Mouse (Mus musculus) splenic B cell, adult 2 months (primary cell): ENCODE measurements around the gene Rsf1.
A peak's percentile ranks its signal among the peaks of the same experiment; 100 is the strongest.

Experiments
- DNase-seq: peaks from one replicate; pipeline ENCODE4 v3.0.0-alpha.2; 2011; ENCODE audit warnings: low read depth, low spot score
- H3K27me3 ChIP-seq: 2 replicates; pipeline ENCODE4 v1.6.1; 2012; ENCODE audit warnings: mild to moderate bottlenecking, low read length, moderate library complexity, mixed read lengths; ENCODE audit not compliant: control insufficient read depth, poor library complexity, insufficient read depth, severe bottlenecking
- H3K36me3 ChIP-seq: 2 replicates; pipeline ENCODE4 v1.6.1; 2012; ENCODE audit warnings: mild to moderate bottlenecking, low read length, moderate library complexity, mixed read lengths; ENCODE audit not compliant: control insufficient read depth, poor library complexity, insufficient read depth, severe bottlenecking

Gene Rsf1

DNA sequence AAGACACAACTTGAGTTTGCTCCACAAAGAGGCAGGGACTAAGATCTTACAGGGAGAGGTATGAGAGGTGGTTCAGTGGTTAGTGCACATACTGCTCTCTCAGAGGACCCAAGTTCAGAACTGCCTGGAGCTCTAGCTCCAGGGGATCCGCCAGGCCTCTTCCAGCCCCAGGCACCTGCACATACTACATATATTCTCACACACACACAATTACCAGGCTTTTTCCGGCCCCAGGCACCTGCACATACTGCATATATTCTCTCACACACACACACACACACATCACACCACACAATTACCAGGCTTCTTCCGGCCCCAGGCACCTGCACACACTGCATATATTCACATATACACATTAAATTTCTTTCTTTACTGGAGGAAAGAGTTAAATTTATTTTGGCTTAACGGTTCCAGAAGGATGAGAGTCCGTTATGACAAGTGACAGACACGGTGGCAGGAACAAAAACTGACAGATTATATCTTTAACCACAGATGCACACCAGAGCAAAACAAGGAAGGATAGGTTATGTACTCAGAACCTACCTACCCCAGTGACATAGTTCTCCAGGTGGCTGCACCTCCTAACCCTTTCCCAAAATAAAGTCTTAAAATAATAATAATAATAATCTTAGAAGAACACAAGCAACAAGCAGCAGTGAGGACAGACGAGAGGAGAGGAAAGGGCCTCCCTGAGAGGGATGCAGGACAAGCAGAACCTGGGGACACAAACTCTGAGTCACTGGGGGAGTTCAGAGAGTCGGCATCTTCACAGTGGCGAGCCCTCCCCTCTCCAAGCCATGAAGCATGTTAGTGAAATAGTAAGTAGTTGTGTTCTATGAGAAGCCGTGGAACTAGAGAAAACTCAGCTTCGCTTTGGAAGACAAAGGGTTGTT lies 144.2 kb downstream of the Rsf1 start:
- no peaks in the 10 kb centered on the region for H3K27me3 ChIP-seq
- DNase-seq, result no peak
- peaks cover 8% of the 10 kb centered on the region; the same call in 1 of the 2 replicates for H3K36me3 ChIP-seq

DNA sequence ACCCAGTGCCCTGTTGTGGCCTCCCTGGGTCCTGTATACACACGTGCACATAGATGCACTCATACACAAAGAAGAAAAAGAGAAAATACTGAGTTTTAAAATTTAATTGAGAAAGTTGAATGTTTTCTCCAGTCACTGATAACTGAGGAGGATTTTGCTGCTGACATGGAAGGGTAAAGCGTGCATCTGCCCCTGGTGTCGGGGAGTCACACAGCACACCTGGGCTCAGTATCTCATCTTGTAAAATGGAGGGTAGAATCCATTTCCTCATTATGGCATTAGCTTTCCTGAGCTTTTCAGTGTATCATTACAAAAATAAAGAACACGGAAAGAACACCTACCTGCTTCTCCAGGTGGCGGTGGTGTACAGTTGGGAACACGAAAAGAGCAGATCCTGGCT lies 145.7 kb downstream of the Rsf1 start:
- Histone ChIP-seq H3K36me3 (peaks cover 2% of the 10 kb centered on the region; the same call in 1 of the 2 replicates), H3K27me3 (no peaks in the 10 kb centered on the region)
- DNase-seq, result no peak

DNA sequence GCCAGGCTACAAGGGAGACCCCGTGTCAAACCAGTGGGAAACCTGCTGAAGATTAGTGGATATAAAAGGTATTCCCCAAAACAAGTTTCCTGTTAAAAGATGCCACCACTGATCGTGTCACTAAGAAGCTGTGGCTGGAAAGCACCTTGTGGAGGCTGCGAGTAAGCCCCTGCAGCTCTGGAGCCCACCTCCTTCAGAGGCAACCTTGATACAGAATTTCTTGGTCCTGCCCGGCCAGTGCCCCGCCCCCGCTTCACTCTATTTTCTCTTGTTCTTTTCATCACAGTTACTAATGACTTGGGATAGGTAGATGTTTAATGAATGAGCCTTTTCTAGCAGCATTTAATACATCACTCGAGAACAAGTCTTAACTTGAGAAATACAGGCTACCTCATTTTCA lies 146.4 kb downstream of the Rsf1 start:
- no peaks in the 10 kb centered on the region for H3K27me3 ChIP-seq
- H3K36me3 ChIP-seq, result 0 out of 2 replicates have a peak, but pooled peaks cover 2% of the 10 kb centered on the region
- no peak for DNase-seq

DNA sequence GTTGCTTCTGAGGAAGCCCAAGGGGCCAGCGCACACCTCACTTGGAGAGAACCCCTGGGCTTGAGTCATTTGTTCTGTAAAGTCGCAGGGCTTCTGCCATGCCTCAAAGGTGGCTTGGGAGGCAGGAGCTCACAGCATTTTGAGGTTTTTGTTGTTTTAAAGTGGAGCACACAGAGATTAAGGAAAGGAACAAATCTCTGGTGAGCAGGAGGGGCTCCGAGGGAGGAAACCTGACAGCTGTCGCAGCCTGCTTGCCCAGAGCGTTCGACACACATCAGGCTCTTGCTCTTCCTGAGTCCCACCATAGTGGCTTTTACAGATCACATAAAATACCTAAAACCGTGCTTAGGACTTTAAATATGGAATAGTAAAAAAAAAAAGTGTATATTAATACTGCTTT lies 147.1 kb downstream of the Rsf1 start:
- Histone ChIP-seq H3K36me3 (0 out of 2 replicates have a peak, but pooled peaks cover 2% of the 10 kb centered on the region), H3K27me3 (no peaks in the 10 kb centered on the region)
- no peak for DNase-seq

DNA sequence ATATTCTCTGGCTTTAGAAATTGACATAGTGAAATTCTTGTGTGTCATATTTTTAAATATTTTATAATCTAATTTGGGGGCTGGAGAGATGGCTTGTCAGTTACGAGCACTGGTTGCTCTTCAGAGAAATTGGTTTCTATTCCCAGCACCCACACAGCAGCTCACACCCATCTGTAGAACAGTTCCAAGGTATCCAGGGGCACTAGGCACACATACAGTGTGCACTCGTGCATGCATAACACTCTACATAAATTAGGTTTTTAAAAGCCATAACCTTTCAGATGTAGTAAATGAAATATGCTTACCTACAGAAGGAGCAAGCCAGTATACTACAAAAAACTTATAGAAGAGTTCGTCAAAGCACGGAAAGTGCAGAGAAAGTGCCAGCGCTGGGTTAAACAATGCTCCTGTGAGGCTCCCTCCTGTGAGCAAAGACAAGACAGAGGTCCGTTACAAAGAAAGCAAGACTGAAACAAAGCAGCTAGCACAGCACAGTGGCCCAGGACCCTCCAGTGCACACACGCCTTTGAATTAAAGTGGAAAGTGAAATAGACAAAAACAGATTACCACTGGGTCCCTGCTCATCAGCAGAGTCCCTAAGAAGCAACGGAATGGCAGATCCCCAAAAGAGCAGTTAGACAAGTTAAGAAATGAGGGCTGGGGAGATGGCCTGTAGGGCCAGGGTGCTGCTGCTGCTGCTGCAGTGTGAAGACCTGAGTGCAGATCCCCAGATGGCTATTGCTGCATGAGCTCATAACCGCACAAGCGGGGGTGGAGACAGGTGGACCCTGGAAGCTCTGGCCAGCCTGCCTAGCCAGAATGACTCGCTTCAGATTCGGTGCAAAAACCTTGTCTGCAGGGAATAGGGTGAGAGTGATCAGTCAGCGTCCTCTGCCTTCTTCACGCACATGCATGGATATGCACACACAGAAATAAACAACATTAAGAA lies 149.3 kb downstream of the Rsf1 start:
- Histone ChIP-seq H3K36me3 (no peaks in the 10 kb centered on the region), H3K27me3 (no peaks in the 10 kb centered on the region)
- DNase-seq, result no peak

DNA sequence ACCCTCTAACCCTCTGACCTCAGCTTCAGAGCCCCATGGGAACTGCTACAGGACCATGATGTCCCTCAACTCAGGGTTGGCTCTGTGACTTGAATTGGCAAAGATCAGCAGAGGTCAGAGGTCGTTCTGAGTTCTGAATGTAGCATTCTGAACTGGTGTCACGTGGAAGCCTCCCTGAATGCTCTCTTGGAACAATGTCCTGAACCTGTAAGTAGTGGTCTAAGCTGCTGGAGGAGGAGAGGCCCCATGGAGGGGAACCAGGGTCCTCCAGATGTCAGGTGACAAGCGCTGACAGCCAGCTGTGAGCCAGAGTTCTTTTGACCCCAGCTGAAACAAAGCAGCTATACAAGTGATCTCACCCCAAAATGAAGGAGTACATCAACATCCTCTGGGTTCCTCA lies 150.7 kb downstream of the Rsf1 start:
- DNase-seq, result no peak
- no peaks in the 10 kb centered on the region for H3K27me3 ChIP-seq
- no peaks in the 10 kb centered on the region for H3K36me3 ChIP-seq

DNA sequence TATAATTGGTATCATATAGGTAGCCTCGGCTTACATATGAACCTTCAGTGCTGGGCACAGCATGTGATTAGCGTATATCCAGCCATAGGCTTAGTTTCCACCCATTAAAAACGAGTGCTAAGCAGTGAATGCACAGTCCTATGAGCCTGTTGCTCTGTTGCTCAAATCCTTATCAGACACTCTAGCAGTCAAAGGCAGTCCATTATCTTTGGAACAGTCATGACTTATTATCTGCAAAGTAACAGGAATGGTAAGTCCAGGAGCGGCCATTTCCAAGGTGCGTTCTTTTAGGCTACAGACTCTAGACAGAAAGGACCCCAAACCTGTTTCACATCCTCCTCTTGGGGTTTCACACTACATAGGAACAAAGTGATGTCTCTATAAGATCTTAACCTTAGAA lies 153.9 kb downstream of the Rsf1 start:
- H3K36me3 ChIP-seq, result no peaks in the 10 kb centered on the region
- H3K27me3 ChIP-seq, result no peaks in the 10 kb centered on the region
- no peak for DNase-seq

DNA sequence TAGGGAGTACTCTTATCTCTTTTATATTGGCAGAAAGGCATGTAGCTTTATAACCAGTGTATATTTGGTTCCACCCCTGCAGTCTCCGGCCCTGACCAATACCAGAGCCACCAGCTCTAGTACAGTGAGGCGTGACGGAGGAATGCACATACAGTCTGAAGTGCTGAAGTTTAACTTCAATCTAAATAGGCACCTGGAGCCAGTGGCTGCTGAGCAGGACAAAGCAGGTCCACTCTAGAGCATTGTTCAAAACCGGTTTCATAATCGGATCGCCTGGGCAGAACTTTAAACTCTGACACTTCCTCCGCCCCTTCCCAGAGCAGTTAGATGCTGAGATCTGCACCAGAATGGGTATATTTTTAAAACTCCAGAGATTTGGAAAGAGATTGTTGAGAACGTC lies 155.3 kb downstream of the Rsf1 start:
- H3K27me3 ChIP-seq, result no peaks in the 10 kb centered on the region
- DNase-seq, result no peak
- no peaks in the 10 kb centered on the region for H3K36me3 ChIP-seq

DNA sequence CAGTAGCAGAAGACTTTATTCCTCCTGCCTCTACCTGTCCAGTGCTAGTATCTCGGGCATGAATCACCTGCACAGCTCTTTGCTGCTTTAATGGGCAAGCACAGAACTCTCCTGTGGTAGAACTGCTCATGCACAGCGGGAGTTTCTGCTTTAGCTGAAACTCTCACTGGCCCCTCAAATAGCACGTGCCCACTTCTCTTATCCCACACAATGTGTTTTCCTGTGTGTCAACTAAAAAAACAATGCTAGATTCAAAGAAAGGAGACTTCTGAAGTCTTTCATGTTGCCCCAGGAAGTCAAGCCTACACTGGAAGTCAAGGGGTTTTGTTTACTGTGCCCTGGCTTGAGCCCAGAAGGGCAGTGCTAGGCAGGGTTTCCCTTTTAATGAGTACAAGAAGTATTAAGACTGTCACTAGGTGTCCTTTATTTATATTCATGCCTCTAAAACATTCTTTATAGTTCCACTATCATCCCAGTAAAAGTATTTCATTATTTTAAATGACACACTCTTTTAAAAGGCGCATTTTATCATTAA lies 156.3 kb downstream of the Rsf1 start:
- no peak for DNase-seq
- Histone ChIP-seq H3K36me3 (no peaks in the 10 kb centered on the region), H3K27me3 (no peaks in the 10 kb centered on the region)

DNA sequence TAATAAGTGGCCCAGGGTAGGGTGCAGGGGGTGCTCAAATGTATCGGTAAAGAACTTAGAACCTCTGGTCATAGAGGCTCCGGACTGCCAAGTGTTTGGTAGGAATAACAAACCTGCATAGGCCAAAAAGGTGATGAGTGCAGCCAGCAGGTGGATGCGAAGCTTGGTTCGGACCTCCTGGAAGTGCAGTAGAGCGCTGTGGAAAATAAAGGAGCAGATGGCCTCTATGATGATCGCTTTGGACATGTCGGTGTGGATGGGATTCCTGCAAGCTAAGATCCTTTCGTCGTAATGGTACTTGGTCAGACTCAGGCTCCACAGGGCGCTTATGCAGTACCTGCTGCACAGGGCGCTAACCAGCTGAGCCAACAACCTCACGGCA lies 157.6 kb downstream of the Rsf1 start:
- Histone ChIP-seq H3K36me3 (no peaks in the 10 kb centered on the region), H3K27me3 (no peaks in the 10 kb centered on the region)
- DNase-seq, result no peak

DNA sequence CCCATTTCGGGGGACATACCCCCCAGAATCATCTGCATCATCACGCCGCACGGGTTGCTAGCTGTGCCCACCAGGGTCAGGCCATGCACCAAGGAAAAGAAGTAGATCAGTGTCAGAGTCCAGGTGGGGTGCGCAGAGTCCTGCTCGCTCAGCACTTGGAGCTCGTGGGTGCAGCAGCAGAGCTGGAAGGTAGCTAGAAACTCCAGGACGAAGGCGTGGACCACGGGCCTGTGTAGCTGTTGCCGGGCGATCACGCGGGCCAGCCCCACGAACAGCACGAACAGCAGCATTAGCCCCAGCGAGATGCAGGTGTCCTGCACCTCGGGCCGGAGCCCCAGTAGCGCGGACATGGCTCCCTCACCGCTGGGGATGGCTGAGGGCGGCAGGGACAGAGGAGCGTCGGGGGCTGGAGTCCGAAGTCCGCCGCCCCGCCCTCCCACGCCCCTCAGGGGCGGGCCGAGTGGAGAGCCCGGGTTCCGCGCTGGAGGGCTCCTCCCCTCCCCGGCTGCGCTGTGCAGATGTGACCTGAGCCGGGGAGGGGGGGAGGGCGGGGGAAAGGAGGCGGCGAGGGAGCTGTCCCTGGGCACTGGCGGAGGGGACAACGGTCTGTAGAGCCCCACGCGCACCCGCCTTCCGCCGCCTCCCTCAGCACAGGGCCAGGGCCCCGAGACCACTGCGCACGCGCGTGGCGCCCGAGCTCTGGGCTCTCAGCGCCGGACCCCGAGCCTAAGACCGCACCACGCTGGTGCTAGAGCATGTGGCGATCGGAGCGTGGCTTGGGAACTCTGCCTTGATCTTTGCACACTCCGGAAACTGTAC lies 158.2 kb downstream of the Rsf1 start, which contains the start of gene Aqp11:
Gene Aqp11, minus strand, starts transcription at position 652 of the 819 bp plus-strand sequence.
- H3K36me3 ChIP-seq, result no peaks in the 10 kb centered on the region
- H3K27me3 ChIP-seq, result no peaks in the 10 kb centered on the region
- peak; percentile 71 for DNase-seq

DNA sequence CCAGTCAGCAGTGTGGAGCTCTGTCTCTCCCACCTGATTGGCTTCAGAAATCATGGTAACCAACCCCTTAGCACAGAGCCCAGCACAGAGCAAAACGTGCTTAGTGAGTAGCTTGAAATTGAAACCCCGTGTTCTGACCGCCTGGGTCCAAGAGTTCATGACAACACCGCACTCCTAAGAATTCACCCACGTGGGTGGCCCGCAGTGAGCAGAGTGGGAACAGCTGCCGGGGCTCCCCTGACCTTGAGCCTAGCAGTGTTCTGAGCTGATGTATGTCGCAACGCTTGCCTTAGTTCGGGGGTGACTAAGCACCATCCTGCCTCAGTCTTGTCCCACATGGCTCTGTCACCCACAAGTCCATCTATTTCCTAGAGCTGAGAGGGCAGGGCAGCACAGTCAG lies 161.3 kb downstream of the Rsf1 start:
- DNase-seq, result no peak
- H3K27me3 ChIP-seq, result no peaks in the 10 kb centered on the region
- no peaks in the 10 kb centered on the region for H3K36me3 ChIP-seq

DNA sequence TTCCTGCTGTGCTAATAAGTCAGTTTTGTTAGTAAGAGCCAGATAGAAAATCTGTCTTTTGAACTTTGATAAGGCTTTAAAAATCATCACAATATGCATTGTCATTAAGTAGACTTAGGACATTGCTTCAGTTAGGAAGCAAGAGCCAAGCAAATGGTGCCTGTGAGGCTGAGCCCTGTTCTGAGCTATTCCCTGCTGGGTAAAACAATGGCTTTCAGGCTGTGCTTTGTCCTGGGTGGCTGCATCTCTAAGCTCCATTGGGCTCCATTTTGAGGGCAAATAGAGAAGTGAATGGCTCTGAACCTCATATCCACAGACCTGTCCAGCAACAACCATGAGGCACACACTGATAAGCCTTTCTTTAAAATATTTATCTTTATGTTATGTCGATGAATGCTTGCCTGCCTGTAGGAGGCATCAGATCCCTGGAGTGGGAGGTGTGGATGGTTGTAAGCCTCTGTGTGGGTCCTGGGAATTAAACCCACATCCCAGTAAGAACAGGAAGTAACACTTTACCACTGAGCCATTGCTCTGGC lies 162.1 kb downstream of the Rsf1 start:
- no peak for DNase-seq
- H3K36me3 ChIP-seq, result no peaks in the 10 kb centered on the region
- no peaks in the 10 kb centered on the region for H3K27me3 ChIP-seq
